Mouse (Mus musculus): Measurements from ENCODE around the gene Obsl1.

Obsl1 gene

GRCm38 (mm10) chr1:75518427-75518826 is 12.2 kb upstream of the Obsl1 start:
- no peak for DNase-seq (ENCODE audit: low read depth)

DNA sequence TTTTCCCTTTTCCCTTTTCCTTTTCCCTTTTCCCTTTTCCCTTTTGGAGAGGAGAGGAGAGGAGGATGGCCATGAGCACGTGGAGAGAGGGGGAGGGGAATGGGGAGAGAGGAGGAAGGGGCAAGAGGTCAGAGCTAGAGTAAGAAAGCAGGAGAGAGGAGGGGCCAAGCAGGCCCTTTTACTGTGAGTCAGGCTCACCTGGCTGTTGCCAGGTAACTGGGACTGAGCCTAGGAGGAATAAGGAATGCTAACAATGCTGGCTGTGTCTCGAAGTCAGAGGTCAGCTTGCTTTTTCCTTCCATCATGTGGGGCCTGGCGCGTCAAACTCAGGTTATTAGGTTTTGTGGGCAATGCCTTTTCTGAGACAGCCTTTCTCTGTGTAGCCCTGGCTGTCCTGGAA is 11.7 kb upstream of the Obsl1 start:
- no peak for DNase-seq (ENCODE audit: low read depth)

DNA sequence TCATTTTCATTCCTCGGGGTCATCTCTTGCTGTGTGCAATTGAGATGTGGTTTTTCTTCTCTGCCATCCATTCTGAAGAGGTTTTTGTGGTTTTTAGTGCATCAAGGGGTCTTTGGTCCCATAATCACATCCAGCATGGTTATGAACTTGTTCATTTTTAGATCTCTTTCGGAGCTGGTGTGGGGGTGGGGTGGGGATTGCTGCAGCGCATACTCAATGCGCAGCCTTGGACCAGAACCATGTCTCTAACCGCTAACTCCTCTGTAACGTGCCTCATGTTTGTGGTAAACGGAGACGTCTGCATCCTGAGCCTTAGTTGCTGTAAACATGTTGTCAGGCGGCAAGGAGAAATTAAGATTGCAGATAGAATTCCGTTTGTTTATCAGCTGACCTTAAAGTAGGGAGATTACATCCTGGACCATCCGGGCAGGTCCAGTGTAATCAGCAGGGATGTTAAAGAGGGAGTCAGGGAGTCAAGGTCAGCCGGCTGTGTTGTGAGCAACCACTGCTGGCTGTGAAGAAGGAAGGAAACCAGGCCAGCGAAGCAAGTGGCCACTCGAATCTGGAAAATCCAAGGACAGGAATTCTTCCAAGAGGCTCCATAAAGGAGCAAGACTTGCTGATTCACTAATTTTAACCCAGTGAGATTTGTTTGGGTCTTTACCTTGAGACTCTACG is 10.6 kb upstream of the Obsl1 start:
- DNase-seq (ENCODE audit: low read depth): no peak

- no peak for DNase-seq (ENCODE audit: low read depth)
Observed at GRCm38 (mm10) chr1:75512550-75512949, 6.3 kb upstream of the Obsl1 start.

DNA sequence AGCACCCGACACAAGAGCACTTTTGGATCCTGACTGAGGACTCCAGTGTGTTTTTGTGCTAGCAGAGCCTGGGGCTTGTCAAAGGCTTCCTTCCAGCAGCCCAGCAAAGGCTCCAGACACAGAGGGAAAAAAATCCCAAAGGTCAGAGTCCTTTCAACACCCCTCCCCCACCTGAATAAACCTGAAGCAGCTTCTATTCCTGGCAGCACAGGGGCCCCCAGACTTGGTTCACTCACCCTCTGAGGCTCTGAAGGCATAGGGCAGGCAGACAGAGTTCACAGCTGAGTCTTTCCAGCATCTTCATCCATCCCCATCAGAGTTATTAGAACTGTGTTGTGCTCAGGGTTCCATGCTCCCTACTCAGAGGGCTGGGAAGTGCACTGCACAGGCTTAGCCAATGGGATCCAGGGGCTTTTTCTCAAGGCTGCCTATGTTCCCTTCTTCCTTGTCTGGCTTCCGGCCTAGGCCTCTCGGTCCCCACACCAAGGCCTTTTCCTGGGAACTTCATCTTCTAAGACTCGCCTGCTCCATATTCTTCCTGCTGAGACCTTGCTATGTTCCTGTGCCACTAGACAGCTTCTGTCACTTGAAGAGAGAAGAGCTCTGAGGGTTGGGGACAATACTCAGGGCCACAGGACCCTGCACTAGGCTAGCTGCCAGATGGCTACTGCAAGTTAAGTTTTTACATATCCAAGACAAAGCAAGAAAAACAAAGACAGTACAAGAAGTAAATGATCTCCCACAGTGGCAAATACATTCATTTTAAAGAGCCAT is 5.4 kb upstream of the Obsl1 start:
- peak; percentile 31 for DNase-seq (ENCODE audit: low read depth)

- no peak for DNase-seq (ENCODE audit: low read depth)
Observed at GRCm38 (mm10) chr1:75510154-75510553, 3.9 kb upstream of the Obsl1 start.

GRCm38 (mm10) chr1:75509586-75509985 is 3.3 kb upstream of the Obsl1 start:
- DNase-seq (ENCODE audit: low read depth): no peak

DNA sequence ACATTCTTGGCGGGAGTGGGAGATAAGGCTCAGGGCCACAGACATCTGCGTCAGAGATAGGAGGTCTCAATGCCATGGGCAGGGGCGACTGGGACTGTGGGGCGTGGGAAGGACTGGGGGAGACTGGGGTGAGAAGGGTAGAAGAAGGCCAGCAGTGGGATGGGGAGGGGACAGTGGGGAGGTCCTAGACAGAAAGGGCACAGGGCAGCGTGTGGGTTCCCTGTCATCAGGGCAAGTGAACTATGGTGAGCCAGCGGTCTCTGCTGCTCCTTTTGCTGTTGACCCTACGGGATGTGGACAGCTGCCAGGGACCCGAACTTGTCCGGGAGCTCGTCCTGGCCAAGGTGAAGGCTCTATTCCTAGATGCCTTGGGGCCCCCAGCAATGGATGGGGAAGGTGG is 754 bp upstream of the Obsl1 start, which contains the start of gene Inha:
Gene Inha, plus strand, starts transcription at position 72 of the 400 bp plus-strand sequence.
- no peak for DNase-seq (ENCODE audit: low read depth)

DNA sequence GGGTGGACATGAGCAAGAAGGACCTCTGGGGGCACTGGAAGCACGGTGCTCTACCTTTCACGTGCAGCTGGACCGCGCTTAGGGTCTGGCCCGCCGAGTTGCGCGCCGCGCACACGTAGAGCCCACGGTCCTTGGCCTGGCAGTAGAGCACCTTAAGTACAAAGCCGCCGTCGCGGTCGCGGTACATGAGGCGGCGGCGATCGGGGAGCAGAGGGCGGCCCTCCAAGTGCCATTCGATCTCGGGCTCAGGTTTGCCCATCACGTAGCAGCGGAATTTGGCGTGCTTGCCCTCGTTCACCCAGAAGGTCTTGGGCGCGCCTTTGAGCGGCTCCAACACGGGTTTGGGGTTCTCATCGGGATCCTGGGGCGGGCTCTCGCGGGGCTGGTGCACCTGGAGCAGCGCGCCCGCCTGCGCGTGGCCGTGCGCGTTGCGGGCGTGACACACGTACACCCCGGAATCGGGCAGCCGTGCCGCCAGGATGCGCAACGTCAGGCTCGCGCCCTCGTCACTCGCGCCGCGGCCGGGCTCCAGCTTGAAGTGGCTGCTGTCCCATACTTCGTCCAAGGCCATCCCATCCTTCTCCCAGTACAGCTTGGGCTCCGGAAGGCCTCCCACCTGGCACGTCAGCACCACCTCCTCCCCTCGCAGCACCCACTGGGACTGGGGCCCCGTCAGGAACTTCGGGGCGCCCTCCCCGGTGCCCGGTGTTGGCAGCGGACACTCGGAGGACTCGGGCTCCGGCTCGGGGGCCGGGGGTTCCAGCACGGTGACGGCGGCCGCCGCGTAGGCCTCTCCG is 895 bp downstream of the Obsl1 start:
- peak; percentile 83 for DNase-seq (ENCODE audit: low read depth)

- DNase-seq (ENCODE audit: low read depth): no peak
Observed at GRCm38 (mm10) chr1:75504256-75505045, 1.8 kb downstream of the Obsl1 start.

- no peak for DNase-seq (ENCODE audit: low read depth)
Observed at GRCm38 (mm10) chr1:75503651-75503980, 2.6 kb downstream of the Obsl1 start.

- DNase-seq (ENCODE audit: low read depth): no peak
Observed at GRCm38 (mm10) chr1:75502945-75503650, 3.2 kb downstream of the Obsl1 start.

DNA sequence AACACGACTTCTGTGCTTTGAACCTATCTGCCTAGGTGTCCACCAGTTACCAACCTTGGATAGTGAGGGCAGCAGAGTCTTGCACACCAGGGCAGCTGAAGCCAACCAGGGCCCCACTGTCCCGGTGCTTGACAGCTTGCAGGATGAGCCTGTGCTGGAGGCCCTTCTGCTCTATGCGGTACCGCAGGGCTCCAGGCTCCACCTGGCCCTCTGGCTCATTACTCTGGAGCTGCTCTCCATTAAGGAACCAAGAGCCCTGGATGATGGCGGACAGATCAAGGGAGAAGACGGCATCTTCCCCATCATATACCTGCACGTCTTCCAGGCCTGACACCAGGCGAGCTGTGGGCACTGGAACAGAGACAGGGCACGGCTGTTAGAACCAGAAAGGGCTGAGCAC is 4.3 kb downstream of the Obsl1 start:
- DNase-seq (ENCODE audit: low read depth): no peak

GRCm38 (mm10) chr1:75499441-75499840 is 6.8 kb downstream of the Obsl1 start:
- peak; percentile 51 for DNase-seq (ENCODE audit: low read depth)

DNA sequence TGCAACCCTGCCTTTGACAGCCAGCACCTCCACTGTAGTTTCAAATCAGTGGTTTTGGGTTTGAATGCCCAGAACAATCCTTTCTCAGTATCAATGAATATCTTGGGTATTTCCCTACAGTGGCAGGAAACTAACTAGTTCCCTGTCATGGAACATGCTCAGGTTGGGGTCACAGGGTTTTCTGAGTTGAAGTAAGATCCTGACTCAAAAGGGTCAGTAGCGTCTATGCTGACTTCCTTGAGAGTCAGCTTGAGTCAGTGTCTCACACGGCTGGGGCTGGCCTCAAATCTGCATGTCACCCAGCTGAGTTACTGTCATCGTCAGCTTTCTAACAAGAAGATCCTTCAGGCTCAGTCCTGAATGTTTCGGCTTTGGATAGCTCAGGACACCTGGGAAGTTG is 7.4 kb downstream of the Obsl1 start:
- no peak for DNase-seq (ENCODE audit: low read depth)

DNA sequence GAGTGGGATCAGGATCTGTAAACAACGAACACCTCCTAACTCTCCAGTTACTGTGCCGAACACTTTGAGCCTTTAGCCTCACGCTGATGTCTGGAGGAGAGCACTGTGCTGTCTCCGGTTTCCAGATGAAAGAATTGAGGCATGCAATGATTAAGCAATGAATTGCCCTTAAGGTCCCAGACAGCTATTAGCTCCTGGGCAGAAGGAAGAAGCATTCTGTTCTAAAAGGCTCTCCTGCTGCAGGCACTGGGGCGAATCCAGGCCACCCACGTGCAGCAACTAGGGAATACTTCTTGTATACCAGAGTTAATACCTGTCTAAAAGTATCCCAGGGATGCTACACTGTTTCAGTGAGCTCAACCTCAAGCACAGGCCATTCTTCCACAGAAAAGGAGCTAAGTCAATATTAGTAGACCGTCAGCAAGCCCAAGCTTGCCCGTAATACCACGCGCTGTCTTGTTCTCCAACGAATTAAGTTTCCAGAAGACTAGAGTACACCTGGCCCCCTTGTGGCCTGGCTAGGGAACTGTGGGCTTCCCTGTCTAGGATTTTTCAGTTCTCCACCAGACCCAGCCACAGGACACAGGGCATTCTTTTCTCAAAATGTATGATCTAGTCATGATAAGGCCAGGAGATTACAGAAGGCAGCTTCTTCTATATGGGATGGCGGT is 11.2 kb downstream of the Obsl1 start:
- DNase-seq (ENCODE audit: low read depth): peak; percentile 72

DNA sequence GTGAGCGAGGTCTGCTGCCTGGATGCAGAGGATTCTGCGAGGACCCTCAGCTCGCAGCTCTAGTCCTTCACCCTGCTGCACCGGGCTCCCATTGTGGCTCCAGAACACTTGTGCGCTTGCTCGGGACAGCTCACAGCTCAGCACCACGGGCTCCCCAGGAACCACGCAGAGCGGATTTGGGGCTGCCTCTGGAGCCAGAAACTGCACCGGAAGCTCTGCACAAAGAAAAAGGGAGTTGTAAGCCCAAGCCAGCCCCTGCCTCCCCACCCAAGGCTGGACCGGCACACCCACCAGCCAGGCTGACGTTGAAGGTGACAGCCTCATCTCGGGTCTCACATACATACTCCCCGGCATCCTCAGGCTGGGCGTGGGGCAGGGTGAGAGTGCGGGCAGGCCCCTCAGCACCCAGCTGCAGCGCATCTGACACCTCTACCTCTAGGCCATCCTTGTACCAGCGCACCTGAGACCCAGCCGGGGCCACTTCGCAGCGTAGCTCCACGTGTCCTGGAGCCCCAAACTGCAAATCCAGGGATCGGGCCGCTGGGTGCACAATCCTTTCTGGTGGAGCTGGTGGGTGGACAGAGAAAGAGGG is 13.6 kb downstream of the Obsl1 start:
- DNase-seq (ENCODE audit: low read depth): no peak

DNA sequence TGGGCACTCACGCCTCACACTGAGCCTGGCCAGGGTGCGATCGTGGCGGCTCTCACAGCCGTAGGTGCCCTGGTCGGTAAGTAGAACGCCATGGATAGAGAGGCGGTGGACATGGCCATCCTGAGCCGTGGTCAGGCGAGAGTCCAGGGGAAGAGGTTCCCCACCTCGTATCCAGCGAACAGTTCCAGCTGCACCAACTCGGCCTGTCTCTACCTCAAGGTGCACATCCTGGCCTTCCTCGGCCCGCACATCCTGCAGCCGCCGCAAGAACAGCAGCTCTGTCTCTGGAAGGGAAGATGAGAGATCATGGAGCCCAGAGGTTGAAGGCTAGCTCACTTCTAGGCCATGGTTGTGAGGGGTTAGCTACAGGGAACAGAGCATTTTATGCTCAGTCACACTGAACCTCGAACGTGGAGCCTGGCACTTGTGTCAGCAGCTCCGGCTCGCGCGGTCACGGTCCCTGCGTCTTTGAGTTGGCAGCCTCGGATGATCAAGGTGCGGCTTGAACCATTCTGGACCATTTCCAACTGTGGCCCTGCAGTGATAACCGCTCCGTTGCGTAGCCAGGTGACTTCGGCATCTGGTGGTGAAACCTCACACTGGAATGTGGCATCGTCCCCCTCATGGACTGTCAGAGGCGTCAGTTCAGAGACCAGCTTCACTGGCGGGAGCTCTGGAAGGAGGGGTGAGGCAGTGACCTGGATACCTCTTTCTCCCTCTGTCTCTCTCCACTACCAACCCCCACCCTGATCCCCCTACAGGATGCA is 15.3 kb downstream of the Obsl1 start:
- no peak for DNase-seq (ENCODE audit: low read depth)

DNA sequence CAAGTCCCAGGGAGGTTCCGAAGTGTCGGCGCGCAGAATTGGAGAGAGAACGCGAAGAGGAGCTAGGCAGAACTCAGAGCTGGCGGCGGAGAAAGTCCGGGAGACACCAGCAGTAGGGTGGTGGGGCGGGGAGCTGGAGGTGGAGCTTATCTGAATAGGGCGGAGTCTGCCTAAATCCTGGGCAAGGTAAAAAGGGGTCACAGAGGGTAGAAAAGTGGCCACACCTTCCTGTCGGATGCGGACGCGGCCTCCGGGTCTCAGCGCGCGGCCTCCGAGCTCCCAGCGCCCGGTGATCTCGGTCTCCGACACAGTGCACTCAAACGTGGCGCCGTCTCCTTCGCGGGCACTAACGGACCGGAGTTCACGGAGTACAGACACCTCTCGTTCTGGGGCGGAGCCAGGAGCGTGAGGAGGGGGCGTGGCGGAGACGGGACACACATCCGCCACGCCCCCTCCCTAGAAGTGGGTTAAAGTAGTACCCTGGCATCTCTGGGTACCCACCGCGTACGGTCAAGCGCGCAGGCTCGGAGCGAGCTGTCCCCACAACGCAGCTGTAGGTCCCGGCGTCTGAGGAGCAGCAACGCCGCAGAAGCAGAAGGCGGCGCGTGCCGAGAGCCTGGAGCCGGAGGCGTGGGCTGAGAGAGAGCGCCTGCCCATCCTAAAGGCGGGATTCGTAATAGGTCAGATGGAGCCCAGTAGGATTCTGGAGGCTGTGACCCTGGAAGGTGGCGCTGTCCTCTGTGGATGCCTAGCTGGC is 18.7 kb downstream of the Obsl1 start:
- no peak for DNase-seq (ENCODE audit: low read depth)
